Mouse (Mus musculus) lung, adult 2 months (tissue): ENCODE data around the gene Zfp768.

Experiments used
- CTCF ChIP-seq: fragments of 200-500 bp; IDR thresholded peaks from 2 replicates; pipeline ENCODE4 v1.5.1; 2011; ENCODE audit warnings: mild to moderate bottlenecking, low read length, control low read depth; ENCODE audit not compliant: insufficient read depth
- POLR2A ChIP-seq: fragments of 200-500 bp; IDR thresholded peaks from 2 replicates; pipeline ENCODE4 v1.6.1; 2011; ENCODE audit warnings: low read depth, mild to moderate bottlenecking, control low read depth, low read length, borderline replicate concordance; ENCODE audit errors: extremely low read depth

- no peak for TF ChIP-seq CTCF
- 0 out of 2 replicates have a peak, but pooled peaks have one; percentile 18 for TF ChIP-seq POLR2A
Observed at GRCm38 (mm10) chr7:127343351-127344019, 1.9 kb downstream of the Zfp768 start.
